Mouse (Mus musculus) kidney, adult 9 months (tissue): ENCODE measurements around the gene Tal1.
A peak's percentile ranks its signal among the peaks of the same experiment; 100 is the strongest.

Source experiments
- DNase-seq: peaks from one replicate; pipeline ENCODE4 v3.0.0; 2022

Gene Tal1

GRCm38 (mm10) chr4:115056371-115056920 is at the start of gene Tal1:
TSS of gene Tal1 (plus strand) at chr4:115056426.
- no peak for DNase-seq

- no peak for DNase-seq
Observed at GRCm38 (mm10) chr4:115014276-115014675, 42.0 kb upstream of the Tal1 start.

- DNase-seq: no peak
Observed at GRCm38 (mm10) chr4:115019997-115020396, 36.2 kb upstream of the Tal1 start.

- no peak for DNase-seq
Observed at GRCm38 (mm10) chr4:115035043-115035442, 21.2 kb upstream of the Tal1 start.

GRCm38 (mm10) chr4:115038242-115038641 is 18.0 kb upstream of the Tal1 start:
- peak; percentile 67 for DNase-seq

GRCm38 (mm10) chr4:115045621-115046020 is 10.6 kb upstream of the Tal1 start:
- no peak for DNase-seq

- DNase-seq: peak; percentile 80
Observed at GRCm38 (mm10) chr4:115047750-115048149, 8.5 kb upstream of the Tal1 start.

- no peak for DNase-seq
Observed at GRCm38 (mm10) chr4:115048190-115048589, 8.0 kb upstream of the Tal1 start.

GRCm38 (mm10) chr4:115051245-115051644 is 5.0 kb upstream of the Tal1 start:
- no peak for DNase-seq

- DNase-seq: peak; percentile 75
Observed at GRCm38 (mm10) chr4:115052343-115053005, 3.8 kb upstream of the Tal1 start.

GRCm38 (mm10) chr4:115055044-115055443 is 1.2 kb upstream of the Tal1 start:
- DNase-seq: no peak

GRCm38 (mm10) chr4:115055691-115056090 is 535 bp upstream of the Tal1 start:
- DNase-seq: no peak

- DNase-seq: peak; percentile 60
Observed at GRCm38 (mm10) chr4:115056921-115057673, 871 bp downstream of the Tal1 start.

GRCm38 (mm10) chr4:115057674-115058316 is 1.6 kb downstream of the Tal1 start:
- no peak for DNase-seq

GRCm38 (mm10) chr4:115058317-115058761 is 2.1 kb downstream of the Tal1 start:
- DNase-seq: no peak

GRCm38 (mm10) chr4:115058871-115059590 is 2.8 kb downstream of the Tal1 start:
- no peak for DNase-seq

- DNase-seq: peak; percentile 35
Observed at GRCm38 (mm10) chr4:115059871-115060270, 3.6 kb downstream of the Tal1 start.

- no peak for DNase-seq
Observed at GRCm38 (mm10) chr4:115060753-115061152, 4.5 kb downstream of the Tal1 start.

GRCm38 (mm10) chr4:115062540-115062874 is 6.3 kb downstream of the Tal1 start:
- no peak for DNase-seq

GRCm38 (mm10) chr4:115062875-115063517 is 6.8 kb downstream of the Tal1 start:
- DNase-seq: no peak

GRCm38 (mm10) chr4:115063518-115064239 is 7.5 kb downstream of the Tal1 start:
- DNase-seq: no peak

- DNase-seq: no peak
Observed at GRCm38 (mm10) chr4:115071668-115072067, 15.4 kb downstream of the Tal1 start.
